Mouse (Mus musculus) hindlimb bud, embryonic 11.5 days (tissue): Measurements from ENCODE around the gene Pus10.

Experiments used
- DNase-seq: peaks from one replicate; pipeline ENCODE4 v3.0.0-alpha.2; 2012; ENCODE audit warnings: low read depth, low spot score; ENCODE audit errors: extremely low spot score

Pus10 gene

DNA sequence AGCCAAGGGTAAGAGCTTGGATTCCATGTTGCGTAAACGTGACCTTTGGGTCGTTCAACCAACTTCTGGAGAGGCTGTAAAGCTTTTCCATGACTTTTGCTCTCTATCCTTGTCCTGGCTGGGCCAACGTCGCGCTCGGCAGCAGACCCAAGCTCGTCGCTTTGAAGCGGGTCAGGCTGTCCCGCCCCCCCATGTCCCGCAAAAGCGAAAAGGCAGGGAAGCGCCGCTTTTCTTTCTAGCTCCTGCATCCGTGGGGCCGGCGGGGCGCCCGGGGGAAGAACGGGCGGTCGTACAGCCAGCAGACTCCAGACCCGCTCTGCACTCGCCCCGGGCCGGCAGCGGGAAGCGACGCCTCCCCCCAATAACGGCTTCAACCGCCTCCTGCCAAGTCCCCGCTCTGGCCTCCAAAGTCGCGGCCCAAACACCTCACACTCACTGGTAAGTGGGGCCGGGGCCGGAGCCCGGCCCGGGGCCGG, at the start of gene Pus10:
Gene Pus10, plus strand, starts transcription at position 364 of the 476 bp plus-strand sequence.
- DNase-seq = peak; percentile 26

GRCm38 (mm10) chr11:23618995-23619394, 46.5 kb upstream of the Pus10 start:
- DNase-seq = no peak

DNA sequence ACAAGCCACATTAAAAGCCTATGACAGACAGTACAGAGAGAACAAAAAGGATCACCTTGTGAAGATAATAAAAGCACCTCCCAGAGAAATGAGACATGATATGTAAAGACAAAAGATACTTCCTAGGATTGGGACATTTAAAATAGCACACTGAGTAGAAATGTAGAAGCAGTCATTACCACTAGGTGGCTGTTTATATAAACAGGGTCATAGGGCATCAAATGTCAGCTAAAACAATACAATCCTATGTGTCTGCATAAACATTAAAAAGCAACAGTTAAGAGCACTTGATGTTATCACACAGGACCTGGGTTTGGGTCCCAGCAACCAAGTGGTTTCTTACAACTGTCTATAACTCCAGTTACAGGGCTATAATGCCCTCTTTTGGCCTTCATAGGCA, 34.8 kb upstream of the Pus10 start:
- DNase-seq = no peak

GRCm38 (mm10) chr11:23632945-23633878, 32.3 kb upstream of the Pus10 start, which contains the start of gene 0610010F05Rik:
TSS of gene 0610010F05Rik (minus strand) at chr11:23633639.
- DNase-seq = peak; percentile 41

- DNase-seq = no peak
These were observed 31.6 kb upstream of the Pus10 start for GRCm38 (mm10) chr11:23633879-23634215.

DNA sequence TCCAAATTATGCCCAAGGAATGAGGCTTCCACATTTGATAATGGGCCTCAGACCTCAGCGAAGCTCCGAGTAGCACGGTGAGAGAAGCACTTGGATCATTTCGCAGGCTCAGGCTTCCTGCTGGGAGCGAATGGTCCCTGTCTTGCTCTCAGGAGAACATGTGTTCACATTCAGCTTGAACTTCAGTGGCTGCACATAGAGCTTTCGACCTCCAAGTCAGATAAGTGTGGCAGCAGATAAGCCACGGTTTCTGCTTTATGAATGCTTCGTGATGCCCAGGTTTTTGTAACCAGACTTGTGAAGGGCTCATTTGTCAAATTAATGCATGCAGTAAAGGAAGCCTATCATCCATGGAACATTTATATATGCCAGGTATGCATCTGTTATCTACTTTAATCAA, 30.9 kb upstream of the Pus10 start:
- no peak for DNase-seq

DNA sequence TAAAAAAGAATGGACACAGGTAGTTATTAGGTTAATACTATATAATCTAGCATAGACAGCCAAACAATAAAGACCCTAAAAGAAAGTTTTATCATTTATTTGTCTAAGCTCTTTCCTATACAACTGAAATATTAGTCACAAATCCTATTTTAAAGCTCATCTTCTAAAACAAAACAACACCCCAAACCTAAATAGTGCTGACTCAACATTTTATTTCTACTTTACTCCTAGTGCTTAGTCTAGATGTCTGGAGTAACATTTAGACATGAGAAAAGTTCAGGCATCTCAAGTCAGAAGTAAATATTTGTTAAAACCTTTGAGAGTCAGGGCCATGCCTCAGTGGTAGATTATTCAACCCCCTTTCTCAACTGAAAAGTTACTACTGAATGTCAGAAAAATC, 18.0 kb upstream of the Pus10 start:
- no peak for DNase-seq

DNA sequence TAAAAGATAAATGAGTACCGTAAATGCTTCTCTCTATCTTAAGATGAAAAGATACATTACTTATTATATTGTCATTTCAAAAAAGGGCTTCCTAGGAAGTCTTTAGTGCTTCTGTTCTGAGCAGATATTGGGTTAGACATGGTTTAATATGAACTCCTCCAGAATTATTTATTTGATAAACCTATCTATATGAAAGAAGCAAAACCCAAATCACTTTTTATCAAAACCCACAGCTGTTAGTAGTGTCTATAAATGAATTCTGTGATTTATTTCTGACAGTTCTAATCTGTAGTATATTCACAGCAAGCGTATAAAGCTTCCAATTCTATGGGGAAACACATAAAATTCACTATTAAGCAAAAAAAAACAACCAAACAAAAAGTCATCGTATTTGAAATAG, 17.6 kb upstream of the Pus10 start:
- no peak for DNase-seq

- no peak for DNase-seq
These were observed 11.8 kb upstream of the Pus10 start for GRCm38 (mm10) chr11:23653666-23654065.

GRCm38 (mm10) chr11:23657791-23658190, 7.7 kb upstream of the Pus10 start:
- no peak for DNase-seq

DNA sequence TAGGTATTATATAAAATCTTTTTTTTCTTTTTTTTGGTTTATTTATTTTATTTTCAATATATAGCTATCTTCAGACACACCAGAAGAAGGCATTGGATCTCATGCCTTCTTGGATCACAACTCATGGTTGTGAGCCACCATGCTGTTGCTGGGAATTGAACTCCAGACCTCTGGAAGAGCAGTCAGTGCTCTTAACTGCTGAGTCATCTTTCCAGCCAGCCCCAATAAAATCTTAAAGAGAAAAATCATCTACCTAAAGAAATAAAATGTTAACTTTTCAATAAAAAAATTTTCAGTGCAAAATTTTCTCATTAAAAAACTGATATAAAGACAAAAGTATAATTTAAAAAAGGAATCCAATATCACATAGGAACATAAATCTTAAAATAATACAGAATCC, 1.2 kb upstream of the Pus10 start:
- no peak for DNase-seq

GRCm38 (mm10) chr11:23665798-23666501, 476 bp downstream of the Pus10 start, which contains the start of gene Pex13:
TSS of gene Pex13 (minus strand) at chr11:23665959.
- DNase-seq = peak; percentile 81

DNA sequence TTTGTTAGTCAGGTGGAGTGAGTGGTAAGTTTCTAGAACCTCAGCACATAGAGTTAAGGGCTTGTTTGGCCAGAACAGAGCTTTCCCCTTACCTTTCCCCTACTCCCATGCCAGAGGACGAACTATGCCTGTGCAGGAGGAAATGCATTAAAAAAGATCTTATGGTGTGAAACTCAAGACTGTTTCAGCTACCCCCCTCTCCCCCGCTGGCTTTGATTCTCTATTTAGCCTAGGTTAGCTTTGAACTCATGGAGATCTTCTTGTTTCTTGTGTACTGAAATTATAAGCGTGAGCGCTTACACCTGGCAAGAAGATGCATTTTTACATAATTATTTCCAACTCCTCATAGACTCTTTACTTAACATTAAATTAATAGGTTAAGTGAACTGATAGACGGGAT, 1.1 kb downstream of the Pus10 start:
- DNase-seq = no peak

DNA sequence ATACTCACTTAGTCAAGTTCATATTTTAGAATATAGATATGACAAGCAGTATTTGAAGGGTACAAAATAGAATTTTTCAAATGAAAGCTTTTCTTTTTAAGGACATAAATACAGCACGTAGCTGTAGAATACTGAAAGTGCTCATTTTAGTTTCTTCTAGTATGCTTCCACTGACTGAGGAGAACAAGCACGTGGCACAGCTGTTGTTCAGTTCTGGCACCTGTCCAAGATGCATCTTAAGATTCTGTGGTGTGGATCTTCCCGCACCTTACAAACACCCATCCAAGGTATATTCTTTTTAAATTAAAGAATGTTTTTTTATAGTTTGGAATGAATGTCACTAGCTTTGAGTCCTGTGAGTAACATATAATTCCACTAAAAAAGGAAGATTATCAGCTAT, 1.7 kb downstream of the Pus10 start:
- no peak for DNase-seq

DNA sequence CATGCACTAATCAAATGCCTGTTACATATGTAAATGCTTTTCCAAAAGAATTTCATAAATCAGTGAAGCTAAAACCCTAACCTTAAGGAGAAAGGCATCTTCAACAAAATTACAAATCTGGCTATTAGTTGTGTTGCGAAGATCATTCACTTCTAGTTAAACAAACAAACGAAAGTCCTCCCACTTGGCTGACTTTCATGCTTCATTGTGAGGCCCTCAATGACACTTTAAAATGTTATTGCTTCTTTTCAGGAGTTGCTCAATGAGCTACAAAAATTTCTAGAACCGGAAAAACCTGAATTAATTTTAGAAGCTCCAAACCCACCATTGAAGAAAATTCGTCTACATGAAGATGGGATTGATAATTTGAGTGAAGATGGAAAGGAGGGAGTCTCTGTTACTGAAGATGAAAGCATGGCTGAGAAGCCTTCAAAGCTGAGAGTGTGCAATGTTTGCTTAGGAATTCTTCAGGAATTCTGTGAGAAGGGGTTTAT, 6.8 kb downstream of the Pus10 start:
- no peak for DNase-seq

DNA sequence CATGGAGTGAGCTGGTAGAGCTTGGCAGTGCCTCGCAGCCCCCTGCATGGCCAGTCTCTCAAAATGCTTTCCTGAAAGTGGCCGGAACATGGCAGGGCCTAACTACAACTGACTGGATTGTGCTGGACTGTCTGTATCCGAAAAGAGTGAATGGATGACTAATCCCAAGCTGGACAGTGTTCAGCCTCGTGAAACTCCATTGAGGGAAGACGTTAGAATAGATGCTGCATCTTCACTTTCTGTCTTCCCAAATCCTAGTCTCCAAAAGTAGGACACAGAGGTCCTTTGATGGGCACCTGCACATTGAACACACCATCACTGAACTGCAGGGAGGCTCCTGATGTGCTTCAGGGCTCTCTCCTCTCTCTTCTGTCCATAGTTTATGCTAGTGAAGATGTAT, 10.6 kb downstream of the Pus10 start:
- no peak for DNase-seq

DNA sequence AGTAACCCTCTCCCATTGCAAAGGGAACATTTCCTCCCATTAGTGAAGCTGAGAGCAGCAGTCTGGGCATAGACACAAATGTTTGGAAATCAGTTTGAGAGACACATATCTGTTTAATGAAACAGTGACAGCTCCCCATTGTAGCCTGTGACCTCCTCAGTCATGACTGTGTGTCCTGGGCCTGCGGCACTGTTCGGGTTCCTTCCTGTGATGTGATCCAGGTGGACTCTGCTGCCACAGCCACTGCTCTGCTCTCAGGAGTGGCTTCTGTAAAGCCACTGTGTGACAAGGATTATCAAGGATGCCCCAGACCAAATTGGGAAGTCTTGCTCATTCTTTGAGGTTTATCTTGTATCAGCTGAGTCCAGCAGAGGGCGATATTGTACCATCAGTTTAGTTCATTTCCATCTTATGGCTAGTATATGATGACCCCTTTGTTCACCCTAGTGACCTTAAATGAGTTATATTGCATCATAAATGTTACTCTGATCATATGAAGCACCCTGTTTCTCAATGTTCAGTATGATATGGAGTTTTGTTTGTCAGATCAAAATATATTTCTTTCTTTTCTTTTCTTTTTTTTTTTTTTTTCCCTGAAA, 13.7 kb downstream of the Pus10 start:
- peak; percentile 82 for DNase-seq

DNA sequence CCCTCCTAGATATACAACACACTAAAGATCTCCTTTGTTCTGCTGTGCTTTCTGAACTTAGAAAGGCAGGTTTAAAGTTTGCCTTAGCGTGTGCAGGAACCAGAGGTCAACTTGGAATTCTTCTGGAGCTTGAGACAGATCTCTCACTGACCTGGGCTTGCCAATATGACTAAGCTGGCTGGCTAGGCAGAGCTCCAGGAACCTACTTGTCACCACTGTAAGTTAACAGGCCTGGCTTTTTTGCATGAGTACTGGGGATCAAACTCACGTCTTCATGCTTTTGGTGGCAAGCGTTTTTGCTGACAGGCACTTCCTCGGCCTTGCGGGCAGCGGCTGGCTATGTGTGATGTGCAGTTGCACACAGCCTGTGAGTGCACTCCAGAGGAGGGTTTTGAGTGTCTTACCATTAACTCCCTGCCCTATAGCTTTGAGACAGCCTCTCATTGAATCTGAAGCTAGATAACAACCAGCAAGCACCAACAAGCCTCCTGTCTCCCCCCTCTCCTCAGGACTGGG, 15.0 kb downstream of the Pus10 start:
- no peak for DNase-seq

DNA sequence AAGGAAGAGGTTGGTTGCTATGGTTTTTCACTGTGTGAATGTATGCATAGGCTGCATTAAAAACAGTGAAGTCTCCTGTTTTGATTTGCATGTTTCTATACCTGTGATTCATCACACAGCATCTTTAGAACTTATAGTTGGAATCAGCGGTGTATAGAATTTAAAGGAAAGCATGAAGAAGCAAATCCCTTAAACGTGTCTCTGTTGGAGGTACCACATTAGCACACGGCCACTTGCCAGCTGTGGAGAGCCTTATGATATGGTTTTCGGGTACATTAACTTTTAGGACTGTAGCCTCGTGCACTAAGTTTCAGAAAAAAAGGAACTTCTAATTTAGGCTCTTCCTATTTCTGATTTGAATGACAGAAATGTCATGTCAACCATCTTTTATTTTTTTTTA, 17.1 kb downstream of the Pus10 start:
- no peak for DNase-seq

GRCm38 (mm10) chr11:23686671-23687070, 21.2 kb downstream of the Pus10 start:
- DNase-seq = no peak

DNA sequence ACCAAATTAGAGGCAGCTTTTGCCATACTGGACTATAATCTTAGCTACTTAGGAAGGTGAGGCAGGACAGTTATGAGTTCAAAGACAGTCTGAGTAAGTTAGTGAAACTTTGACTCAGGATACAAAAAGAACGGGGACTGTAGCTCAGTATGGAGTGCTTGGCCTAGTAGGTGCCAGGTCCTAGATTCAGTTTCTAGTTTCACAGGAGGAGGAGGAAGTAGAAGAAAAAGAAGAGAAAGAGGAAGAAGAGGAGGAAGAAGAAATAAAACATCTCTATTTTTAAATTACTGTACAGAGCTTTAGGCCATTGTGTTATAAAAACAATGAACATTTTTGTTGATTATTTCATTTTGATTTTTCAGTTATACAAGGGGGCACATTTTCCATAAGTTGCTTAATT, 22.6 kb downstream of the Pus10 start:
- DNase-seq = no peak
